Mouse (Mus musculus): ENCODE measurements around the gene Sclt1.
A peak's percentile ranks its signal among the peaks of the same experiment; 100 is the strongest.

The Sclt1 gene

GRCm38 (mm10) chr3:41613706-41614105 lies 128.6 kb downstream of the Sclt1 start:
- Histone ChIP-seq H3K4me3 (replicated peaks; ENCODE audit: low read length) (no peak overlapping the region), H3K27me3 (ENCODE audit: insufficient read depth, low read length) (no peaks in the 10 kb centered on the region), H3K4me1 (replicated peaks; ENCODE audit: low read depth, low read length) (peaks cover 67% of the 10 kb centered on the region), H3K9me3 (ENCODE audit: low read length) (no peaks in the 10 kb centered on the region), H3K36me3 (ENCODE audit: insufficient read depth, low read length) (peaks cover 100% of the 10 kb centered on the region)
- no peak for TF ChIP-seq CTCF (conservative IDR thresholded peaks at IDR 0.05; ENCODE audit: low read length)
- no peak for TF ChIP-seq NANOG (IDR thresholded peaks at IDR 0.05; ENCODE audit: borderline replicate concordance, low read length)
- TF ChIP-seq POU5F1 (IDR thresholded peaks at IDR 0.05; ENCODE audit: borderline replicate concordance, low read length): no peak

GRCm38 (mm10) chr3:41612211-41612610 lies 130.1 kb downstream of the Sclt1 start:
- H3K4me1 ChIP-seq (replicated peaks; ENCODE audit: low read depth, low read length): peaks cover 72% of the 10 kb centered on the region
- no peaks in the 10 kb centered on the region for H3K27me3 ChIP-seq (ENCODE audit: insufficient read depth, low read length)
- H3K9me3 ChIP-seq (ENCODE audit: low read length): no peaks in the 10 kb centered on the region
- H3K4me3 ChIP-seq (replicated peaks; ENCODE audit: low read length): no peak overlapping the region
- H3K36me3 ChIP-seq (ENCODE audit: insufficient read depth, low read length): peaks cover 100% of the 10 kb centered on the region
- no peak for TF ChIP-seq POU5F1 (IDR thresholded peaks at IDR 0.05; ENCODE audit: borderline replicate concordance, low read length)
- peak; percentile 66 for TF ChIP-seq CTCF (conservative IDR thresholded peaks at IDR 0.05; ENCODE audit: low read length)

- H3K9me3 ChIP-seq (ENCODE audit: low read length): no peaks in the 10 kb centered on the region
- peaks cover 96% of the 10 kb centered on the region for H3K4me1 ChIP-seq (replicated peaks; ENCODE audit: low read depth, low read length)
- no peaks in the 10 kb centered on the region for H3K27me3 ChIP-seq (ENCODE audit: insufficient read depth, low read length)
- TF ChIP-seq NANOG (IDR thresholded peaks at IDR 0.05; ENCODE audit: borderline replicate concordance, low read length): no peak
- no peak for TF ChIP-seq CTCF (conservative IDR thresholded peaks at IDR 0.05; ENCODE audit: low read length)
- no peak for TF ChIP-seq POU5F1 (IDR thresholded peaks at IDR 0.05; ENCODE audit: borderline replicate concordance, low read length)
- H3K4me3 ChIP-seq (replicated peaks; ENCODE audit: low read length): no peak overlapping the region
- peaks cover 100% of the 10 kb centered on the region for H3K36me3 ChIP-seq (ENCODE audit: insufficient read depth, low read length)
Measured at GRCm38 (mm10) chr3:41609071-41609470, 133.2 kb downstream of the Sclt1 start.

- H3K4me3 ChIP-seq (replicated peaks; ENCODE audit: low read length): no peak overlapping the region
- H3K4me1 ChIP-seq (replicated peaks; ENCODE audit: low read depth, low read length): peaks cover 96% of the 10 kb centered on the region
- no peaks in the 10 kb centered on the region for H3K27me3 ChIP-seq (ENCODE audit: insufficient read depth, low read length)
- H3K9me3 ChIP-seq (ENCODE audit: low read length): no peaks in the 10 kb centered on the region
- TF ChIP-seq NANOG (IDR thresholded peaks at IDR 0.05; ENCODE audit: borderline replicate concordance, low read length) (no peak), POU5F1 (IDR thresholded peaks at IDR 0.05; ENCODE audit: borderline replicate concordance, low read length) (no peak), CTCF (conservative IDR thresholded peaks at IDR 0.05; ENCODE audit: low read length) (no peak)
- H3K36me3 ChIP-seq (ENCODE audit: insufficient read depth, low read length): peaks cover 100% of the 10 kb centered on the region
Measured at GRCm38 (mm10) chr3:41607467-41607866, 134.8 kb downstream of the Sclt1 start.

- H3K9me3 ChIP-seq (ENCODE audit: low read length): no peaks in the 10 kb centered on the region
- peaks cover 98% of the 10 kb centered on the region for H3K4me1 ChIP-seq (replicated peaks; ENCODE audit: low read depth, low read length)
- no peak for TF ChIP-seq CTCF (conservative IDR thresholded peaks at IDR 0.05; ENCODE audit: low read length)
- no peak for TF ChIP-seq POU5F1 (IDR thresholded peaks at IDR 0.05; ENCODE audit: borderline replicate concordance, low read length)
- no peak for TF ChIP-seq NANOG (IDR thresholded peaks at IDR 0.05; ENCODE audit: borderline replicate concordance, low read length)
- H3K36me3 ChIP-seq (ENCODE audit: insufficient read depth, low read length): peaks cover 99% of the 10 kb centered on the region
- no peaks in the 10 kb centered on the region for H3K27me3 ChIP-seq (ENCODE audit: insufficient read depth, low read length)
- no peak overlapping the region for H3K4me3 ChIP-seq (replicated peaks; ENCODE audit: low read length)
Measured at GRCm38 (mm10) chr3:41607050-41607449, 135.3 kb downstream of the Sclt1 start.

GRCm38 (mm10) chr3:41606330-41606664 lies 136.0 kb downstream of the Sclt1 start:
- peaks cover 98% of the 10 kb centered on the region for H3K4me1 ChIP-seq (replicated peaks; ENCODE audit: low read depth, low read length)
- H3K27me3 ChIP-seq (ENCODE audit: insufficient read depth, low read length): no peaks in the 10 kb centered on the region
- TF ChIP-seq CTCF (conservative IDR thresholded peaks at IDR 0.05; ENCODE audit: low read length) (peak; percentile 35; the same call in 1 of the 2 replicates), POU5F1 (IDR thresholded peaks at IDR 0.05; ENCODE audit: borderline replicate concordance, low read length) (no peak), NANOG (IDR thresholded peaks at IDR 0.05; ENCODE audit: borderline replicate concordance, low read length) (no peak)
- no peak overlapping the region for H3K4me3 ChIP-seq (replicated peaks; ENCODE audit: low read length)
- H3K9me3 ChIP-seq (ENCODE audit: low read length): no peaks in the 10 kb centered on the region
- peaks cover 99% of the 10 kb centered on the region for H3K36me3 ChIP-seq (ENCODE audit: insufficient read depth, low read length)

GRCm38 (mm10) chr3:41605601-41606329 lies 136.5 kb downstream of the Sclt1 start:
- Histone ChIP-seq H3K27me3 (ENCODE audit: insufficient read depth, low read length) (no peaks in the 10 kb centered on the region), H3K4me1 (replicated peaks; ENCODE audit: low read depth, low read length) (peaks cover 99% of the 10 kb centered on the region), H3K4me3 (replicated peaks; ENCODE audit: low read length) (no peak overlapping the region), H3K9me3 (ENCODE audit: low read length) (no peaks in the 10 kb centered on the region), H3K36me3 (ENCODE audit: insufficient read depth, low read length) (peaks cover 99% of the 10 kb centered on the region)
- TF ChIP-seq NANOG (IDR thresholded peaks at IDR 0.05; ENCODE audit: borderline replicate concordance, low read length): no peak
- TF ChIP-seq CTCF (conservative IDR thresholded peaks at IDR 0.05; ENCODE audit: low read length): no peak
- no peak for TF ChIP-seq POU5F1 (IDR thresholded peaks at IDR 0.05; ENCODE audit: borderline replicate concordance, low read length)

- no peaks in the 10 kb centered on the region for H3K9me3 ChIP-seq (ENCODE audit: low read length)
- TF ChIP-seq NANOG (IDR thresholded peaks at IDR 0.05; ENCODE audit: borderline replicate concordance, low read length) (no peak), CTCF (conservative IDR thresholded peaks at IDR 0.05; ENCODE audit: low read length) (no peak), POU5F1 (IDR thresholded peaks at IDR 0.05; ENCODE audit: borderline replicate concordance, low read length) (no peak)
- peaks cover 98% of the 10 kb centered on the region for H3K36me3 ChIP-seq (ENCODE audit: insufficient read depth, low read length)
- peaks cover 98% of the 10 kb centered on the region for H3K4me1 ChIP-seq (replicated peaks; ENCODE audit: low read depth, low read length)
- no peaks in the 10 kb centered on the region for H3K27me3 ChIP-seq (ENCODE audit: insufficient read depth, low read length)
- H3K4me3 ChIP-seq (replicated peaks; ENCODE audit: low read length): no peak overlapping the region; the same call in 1 of the 2 replicates
Measured at GRCm38 (mm10) chr3:41604629-41605321, 137.5 kb downstream of the Sclt1 start.
